Mouse (Mus musculus): ENCODE measurements around the gene Il1r2.

GRCm38 (mm10) chr1:40129321-40129720 is 55.4 kb downstream of the Il1r2 start:
- TF ChIP-seq CTCF (IDR thresholded peaks at IDR 0.05; ENCODE audit: borderline replicate concordance, control insufficient read depth, extremely low read depth, insufficient read depth, low read length, poor library complexity) = no peak
- no peak for TF ChIP-seq POLR2A (IDR thresholded peaks at IDR 0.05; ENCODE audit: control insufficient read depth, extremely low read depth, insufficient read depth, low read length, poor library complexity)
